8 mouse cellular contexts compared by ENCODE assay signal in genomic region chr5:38158947-38159633, GRCm38 (mm10). TPM values are rescaled to one million over a fixed set of nuclear protein-coding genes. Genes with fewer than 3 reads are reported as not detected.
DNase-seq lines count a peak whose midpoint lies in the region; ATAC-seq and TF ChIP-seq lines count a peak whose summit lies in the region.

No protein-coding gene starts in this region.

- ATAC-seq in hindbrain, embryonic 15.5 days (ENCODE audit: low FRiP score, low read depth): peak; percentile 82

- no peaks in the 10 kb centered on the region for H3K9me3 ChIP-seq in hindbrain, embryonic 15.5 days
- no peaks in the 10 kb centered on the region for H3K9me3 ChIP-seq in midbrain, embryonic 10.5 days (replicated peaks)

- no peak for TF ChIP-seq CTCF in small intestine, adult 2 months (IDR thresholded peaks at IDR 0.05; ENCODE audit: extremely low read depth, insufficient read length, insufficient replicate concordance, low read depth, low read length)

- peak overlapping the region; percentile 72 for H3K4me2 ChIP-seq in hindbrain, embryonic 15.5 days

- peak overlapping the region; percentile 99 for H3K9ac ChIP-seq in hindbrain, embryonic 15.5 days

- peaks cover 47% of the 10 kb centered on the region for H3K4me1 ChIP-seq in hindbrain, embryonic 15.5 days (replicated peaks)
- peaks cover 28% of the 10 kb centered on the region for H3K4me1 ChIP-seq in midbrain, embryonic 10.5 days
- no peaks in the 10 kb centered on the region; the same call in 1 of the 2 replicates for H3K4me1 ChIP-seq in small intestine, adult 2 months (ENCODE audit: control insufficient read depth, insufficient read depth, insufficient read length, low read length)

- peaks cover 26% of the 10 kb centered on the region for H3K36me3 ChIP-seq in hindbrain, embryonic 15.5 days
- H3K36me3 ChIP-seq in midbrain, embryonic 10.5 days: peaks cover 36% of the 10 kb centered on the region
- no peaks in the 10 kb centered on the region for H3K36me3 ChIP-seq in small intestine, adult 2 months (ENCODE audit: control insufficient read depth, insufficient read depth, low read length)

- TF ChIP-seq POLR2A in small intestine, adult 2 months (IDR thresholded peaks at IDR 0.05; ENCODE audit: low read depth, low read length): no peak

- H3K27me3 ChIP-seq in hindbrain, embryonic 15.5 days: no peaks in the 10 kb centered on the region
- peaks cover 56% of the 10 kb centered on the region for H3K27me3 ChIP-seq in midbrain, embryonic 10.5 days (ENCODE audit: low read depth, poor library complexity, severe bottlenecking)
- H3K27me3 ChIP-seq in small intestine, adult 2 months (ENCODE audit: control insufficient read depth, insufficient read depth, low read length): peaks cover 13% of the 10 kb centered on the region; the same call in 1 of the 2 replicates

- peak overlapping the region; percentile 93 for H3K4me3 ChIP-seq in hindbrain, embryonic 15.5 days
- H3K4me3 ChIP-seq in midbrain, embryonic 10.5 days: peak overlapping the region; percentile 85
- peak overlapping the region; percentile 64 for H3K4me3 ChIP-seq in small intestine, adult 2 months (ENCODE audit: low read depth, low read length)

- DNase-seq in adrenal gland, adult 8-10 months: peak; percentile 34
- peak; percentile 90 to 95 for DNase-seq in cerebellum, postnatal 25 days
- DNase-seq in gastrocnemius, adult 18-20 months (ENCODE audit: low spot score): peak; percentile 15
- peak; percentile 76 to 83 for DNase-seq in left cerebral cortex, postnatal 25 days (ENCODE audit: low spot score in 2 of 2)
- DNase-seq in midbrain, embryonic 10.5 days (ENCODE audit: low spot score): peak; percentile 72
- no peak for DNase-seq in natural killer cell, adult 2 months (ENCODE audit: low spot score in 2 of 2)

- WGBS in hindbrain, embryonic 15.5 days: under 1% methylated on average over 71 of the region's 79 CpGs
- under 1% methylated on average over 79 of the region's 79 CpGs for WGBS in midbrain, embryonic 10.5 days
- under 1% methylated on average over 79 of the region's 79 CpGs for WGBS in small intestine, adult 2 months

- H3K27ac ChIP-seq in hindbrain, embryonic 15.5 days (replicated peaks): peak overlapping the region; percentile 98
- H3K27ac ChIP-seq in midbrain, embryonic 10.5 days (replicated peaks): peak overlapping the region; percentile 94
- H3K27ac ChIP-seq in small intestine, adult 2 months (ENCODE audit: insufficient read depth, low read depth, low read length): no peak overlapping the region

- intact Hi-C loops in left cerebral cortex, postnatal 25 days (cut with DNase I): loop anchor here (2.0 kb wide), 1 partner anchor 42 kb away; no protein-coding TSS in a partner anchor

RNA-seq across cellular contexts. Expression of gene Nsg1, which starts 0.6 kb away (rescaled TPM):
- total RNA-seq in adrenal gland, adult 8-10 months (2022): 10 to 100 TPM; 46.7 to 97.5 (median 70.7) TPM
- total RNA-seq in gastrocnemius, adult 18-20 months (2021): 1 to 10 TPM; 1.2 to 2.1 TPM
- polyA plus RNA-seq in hindbrain, embryonic 15.5 days (2015; fragmentation: Nextera tagmentation; extraction: Ambion mirVana): 1,299 and 1,422 TPM in 2 replicates
- total RNA-seq in left cerebral cortex, postnatal 25 days (2021): 100 to 1,000 TPM; 449 to 509 TPM
- 115 and 187 TPM in 2 replicates for polyA plus RNA-seq in midbrain, embryonic 10.5 days (2016; fragmentation: Nextera tagmentation; extraction: Ambion mirVana)
- polyA plus RNA-seq in small intestine, adult 2 months (2012; rRNA removed): 1.9 and 3.4 TPM in 2 replicates

Comparison
In these comparisons a context has a peak if more than half of its experiments do, and no peak if none do; other contexts are left out.
1. DNase-seq: peak in adrenal gland, adult 8-10 months (single experiment), cerebellum, postnatal 25 days (2 of 2), gastrocnemius, adult 18-20 months (single experiment), left cerebral cortex, postnatal 25 days (2 of 2) and midbrain, embryonic 10.5 days (single experiment); none in natural killer cell, adult 2 months (0 of 2).
2. RNA of gene Nsg1, which starts 0.6 kb away (total RNA-seq): 449 to 509 TPM in left cerebral cortex, postnatal 25 days and 46.7 to 97.5 TPM in adrenal gland, adult 8-10 months; 1.2 to 2.1 TPM in gastrocnemius, adult 18-20 months; every median in the first group is over 10 times any median in the second.
3. Peak in every context shown above with its lines, with median percentiles within 50 percentile points of each other: H3K4me3 ChIP-seq.